Mouse (Mus musculus) brain, embryonic 14.5 days (tissue): ENCODE measurements at regions not wholly inside any gene's neighbourhood (a gene's known extent, or its start where the extent isn't known, plus 50 kb on each side); places are given as distances from the start of the nearest gene placed in this dataset.

ENCODE experiments used
- CTCF ChIP-seq: fragments of 200-500 bp; IDR thresholded peaks from 2 replicates; pipeline ENCODE4 v1.5.1; 2012; ENCODE audit warnings: inconsistent platforms, mild to moderate bottlenecking, moderate library complexity, borderline replicate concordance; ENCODE audit not compliant: insufficient read depth, insufficient read length; ENCODE audit errors: extremely low read depth
- POLR2A ChIP-seq: fragments of 200-500 bp; IDR thresholded peaks from 2 replicates; pipeline ENCODE4 v1.6.1; 2012; ENCODE audit warnings: mild to moderate bottlenecking, inconsistent platforms, borderline replicate concordance; ENCODE audit not compliant: poor library complexity, insufficient read depth, insufficient read length, severe bottlenecking; ENCODE audit errors: extremely low read depth

DNA sequence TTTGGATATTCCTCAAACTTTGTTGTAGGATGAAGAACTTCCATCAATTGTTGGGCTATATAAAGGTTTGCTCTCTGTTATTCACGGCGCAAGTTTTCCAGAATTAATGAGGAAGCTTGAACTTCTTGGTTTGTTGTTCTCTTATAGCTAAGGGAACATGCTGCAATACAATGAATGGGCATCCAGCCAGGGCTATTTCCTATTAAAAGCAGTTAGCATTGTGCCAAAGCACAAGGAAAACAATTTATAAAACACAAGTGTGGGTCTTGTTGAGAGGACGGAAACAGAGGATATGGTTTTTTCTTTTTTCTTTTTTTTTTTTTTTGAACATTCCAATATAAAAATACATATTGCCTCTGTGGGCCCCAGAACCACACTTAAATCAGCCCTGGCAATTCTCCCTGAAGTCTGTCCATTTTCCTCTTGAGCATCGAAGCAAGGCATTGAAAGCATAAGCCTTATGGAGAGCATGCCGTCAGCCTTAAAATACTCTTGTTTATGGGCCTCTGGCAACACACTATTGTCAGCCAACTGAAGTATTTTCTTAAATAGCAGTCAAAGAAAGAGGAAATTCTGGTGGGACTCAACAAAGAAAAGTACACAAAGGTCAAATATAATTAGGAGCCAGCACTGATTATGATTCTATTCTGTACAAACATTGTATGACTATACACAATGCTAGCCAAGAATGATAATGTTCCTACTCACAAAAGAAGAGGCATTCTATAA is 158.6 kb downstream of the Fam198b start:
- TF ChIP-seq POLR2A (no peak), CTCF (no peak)
